Mouse (Mus musculus) G1E (cell line): Measurements from ENCODE around the gene Pcdh15.

Experiments
- CTCF ChIP-seq: IDR thresholded peaks from 2 replicates; pipeline ENCODE4 v1.5.1; 2012; ENCODE audit warnings: low read depth, low read length, inconsistent platforms, mixed read lengths
- GATA1 ChIP-seq: IDR thresholded peaks from 2 replicates; pipeline ENCODE4 v1.6.1; 2012; ENCODE audit warnings: borderline replicate concordance, low read length, inconsistent platforms, mixed read lengths
- POLR2AphosphoS5 ChIP-seq: IDR thresholded peaks from 2 replicates; pipeline ENCODE4 v1.6.1; 2012; ENCODE audit warnings: low read depth, low read length, inconsistent platforms; ENCODE audit not compliant: insufficient replicate concordance
- TAL1 ChIP-seq: conservative IDR thresholded peaks from 2 replicates; pipeline ENCODE4 v1.6.1; 2012; ENCODE audit warnings: low read depth, low read length, inconsistent platforms, mixed read lengths

DNA sequence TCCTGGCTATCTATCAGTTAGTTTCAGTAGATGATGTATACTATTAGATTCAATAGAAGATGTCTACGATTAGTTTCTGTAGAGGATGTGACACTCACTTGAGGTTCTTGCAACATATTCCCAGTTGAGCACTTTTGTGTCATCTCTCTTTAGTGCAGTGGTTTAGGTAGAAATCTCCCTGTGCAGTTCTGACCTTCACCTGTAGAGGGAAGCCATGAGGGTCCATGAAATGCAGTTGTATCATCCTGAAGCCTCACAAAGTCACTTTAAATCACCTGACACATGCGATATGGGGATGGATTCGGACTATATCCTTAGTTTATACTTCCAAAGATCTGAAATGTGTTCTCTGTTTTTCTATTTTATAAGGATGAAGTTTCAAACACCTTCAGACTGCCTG, 822.4 kb downstream of the Pcdh15 start:
- no peak for TF ChIP-seq CTCF
- no peak for TF ChIP-seq TAL1
- no peak for TF ChIP-seq POLR2AphosphoS5
- no peak for TF ChIP-seq GATA1
